Mouse (Mus musculus) liver, embryonic 14.5 days (tissue): ENCODE results near the gene Nexn. TPM values are rescaled to one million over a fixed set of nuclear protein-coding genes. Genes with fewer than 3 reads are reported as not detected.

Source experiments
- ATAC-seq: fragments of 200-750 bp; cut with Nextera tagmentation; 2 replicates; pipeline ENCODE4 v1.8.0; 2017; ENCODE audit warnings: moderate number of reproducible peaks, mild to moderate bottlenecking, moderate library complexity; ENCODE audit not compliant: insufficient read depth
- DNase-seq, 3 experiments: peaks; one replicate each; pipeline ENCODE4 v3.0.0-alpha.2; 2012 to 2013; ENCODE audit warnings: low read depth in 3 of 3, low spot score in 3 of 3
- H3K27ac ChIP-seq: fragments of 300-500 bp; sonication (generic); 2 replicates; pipeline ENCODE4 v1.5.1; 2014; ENCODE audit warnings: moderate library complexity, mild to moderate bottlenecking, control low read depth, inconsistent platforms
- H3K27me3 ChIP-seq: fragments of 300-500 bp; sonication (generic); 2 replicates; pipeline ENCODE4 v1.6.1; 2014; ENCODE audit warnings: mild to moderate bottlenecking, low read length, moderate library complexity; ENCODE audit not compliant: control insufficient read depth, insufficient read depth
- H3K36me3 ChIP-seq: fragments of 300-500 bp; sonication (generic); replicated peaks from 2 replicates; pipeline ENCODE4 v1.6.1; 2014; ENCODE audit warnings: low read depth; ENCODE audit not compliant: control insufficient read depth, insufficient read depth
- H3K4me1 ChIP-seq, 2 experiments: fragments of 200-500 bp in 1 of 2; fragments of 300-500 bp in 1 of 2; sonication (generic) in 1 of 2; replicated peaks; 2 replicates each; pipeline ENCODE4 v1.6.1; 2012 to 2014; ENCODE audit warnings: antibody characterized with exemption in 1 of 2, inconsistent platforms in 1 of 2, low read length in 1 of 2; ENCODE audit not compliant: control insufficient read depth in 2 of 2, insufficient read depth in 2 of 2
- H3K4me2 ChIP-seq: fragments of 300-500 bp; sonication (generic); 2 replicates; pipeline ENCODE4 v1.6.1; 2014; ENCODE audit warnings: low read depth, mild to moderate bottlenecking, control low read depth, moderate library complexity
- H3K4me3 ChIP-seq, 2 experiments: fragments of 200-500 bp in 1 of 2; fragments of 300-500 bp in 1 of 2; sonication (generic) in 1 of 2; 2 replicates each; pipeline ENCODE4 v1.5.1; 2012 to 2014; ENCODE audit warnings: low read depth in 2 of 2, low read length in 2 of 2, mild to moderate bottlenecking in 2 of 2, control low read depth in 1 of 2, inconsistent platforms in 1 of 2, moderate library complexity in 1 of 2; ENCODE audit not compliant: insufficient read depth in 1 of 2
- H3K9ac ChIP-seq: fragments of 300-500 bp; sonication (generic); replicated peaks from 2 replicates; pipeline ENCODE4 v1.6.1; 2014; ENCODE audit warnings: mild to moderate bottlenecking, control low read depth, moderate library complexity
- H3K9me3 ChIP-seq: fragments of 300-500 bp; sonication (generic); 2 replicates; pipeline ENCODE4 v1.6.1; 2016; ENCODE audit warnings: low read length, mixed read lengths; ENCODE audit not compliant: control insufficient read depth
- CTCF ChIP-seq: IDR thresholded peaks from 2 replicates; pipeline ENCODE4 v1.5.1; 2016; ENCODE audit warnings: antibody characterized with exemption, low read depth, control low read depth
- EP300 ChIP-seq: IDR thresholded peaks from 2 replicates; pipeline ENCODE4 v1.6.1; 2016; ENCODE audit warnings: antibody characterized with exemption, low read depth
- WGBS: fragments of 180-500 bp; shearing (Covaris S2); extraction: QIAGEN DNeasy Blood & Tissue Kit; methylation state at CpG from one replicate; pipeline ENCODE4 v1.1.7; 2014; ENCODE audit not compliant: insufficient replicate concordance; 5-methylcytosine and 5-hydroxymethylcytosine counted together
- polyA plus RNA-seq, 2 experiments: library from polyadenylated mRNA; depleted of rRNA in 1 of 2; stranded (reverse) in 1 of 2; unstranded in 1 of 2; fragments of >200 nt; fragmentation: Nextera tagmentation in 1 of 2; extraction: Ambion mirVana in 1 of 2; gene quantifications; 2 replicates each; pipeline versions ENCODE4 v1.2.1 to v1.2.3; 2012 to 2014

Nexn gene
- polyA plus RNA-seq, 2 experiments = 0.25 to 0.69 TPM

DNA sequence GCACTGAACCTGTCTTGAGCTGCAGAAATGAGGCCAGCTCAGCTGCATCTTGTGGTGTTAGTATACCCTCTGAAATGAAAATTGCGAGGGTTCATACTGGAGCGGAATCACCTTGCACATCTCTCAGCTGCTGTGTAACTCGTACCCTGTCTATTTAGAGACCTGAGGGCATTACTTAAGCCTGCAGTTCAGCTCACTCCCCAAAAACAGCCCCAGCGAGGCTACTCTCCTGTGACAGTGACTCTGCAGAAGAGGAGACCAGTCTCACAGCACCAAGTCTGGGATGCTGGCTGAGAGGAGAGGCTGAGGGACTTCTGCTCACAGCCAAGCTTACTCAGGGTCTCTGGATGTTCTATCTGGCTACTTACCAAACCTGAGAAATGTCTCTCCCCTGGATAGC lies 39.8 kb upstream of the Nexn start:
- H3K4me3 ChIP-seq = no peak overlapping the region
- no peak overlapping the region for H3K4me2 ChIP-seq
- ATAC-seq (no peak), DNase-seq (no peak)
- WGBS = 72% methylated on average over 4 of the region's 4 CpGs
- H3K9me3 ChIP-seq = no peaks in the 10 kb centered on the region
- H3K4me1 ChIP-seq = peaks cover 0 to 18% of the 10 kb centered on the region in 2 experiments; a peak in 3 of 4 replicates
- no peak overlapping the region for H3K9ac ChIP-seq
- TF ChIP-seq CTCF (no peak), EP300 (no peak)
- no peaks in the 10 kb centered on the region for H3K36me3 ChIP-seq
- no peaks in the 10 kb centered on the region for H3K27me3 ChIP-seq
- H3K27ac ChIP-seq = no peak overlapping the region

- 77% methylated on average over 8 of the region's 8 CpGs for WGBS
- no peak for DNase-seq
- no peak overlapping the region for H3K9ac ChIP-seq
- H3K36me3 ChIP-seq = no peaks in the 10 kb centered on the region
- peaks cover 0 to 18% of the 10 kb centered on the region in 2 experiments; a peak in 3 of 4 replicates for H3K4me1 ChIP-seq
- H3K4me3 ChIP-seq = no peak overlapping the region
- no peak overlapping the region for H3K27ac ChIP-seq
- no peaks in the 10 kb centered on the region for H3K27me3 ChIP-seq
- H3K9me3 ChIP-seq = no peaks in the 10 kb centered on the region
- TF ChIP-seq EP300 (no peak), CTCF (no peak)
- H3K4me2 ChIP-seq = no peak overlapping the region
- no peak for ATAC-seq
Measured at GRCm38 (mm10) chr3:152305080-152305479, 38.9 kb upstream of the Nexn start.

- TF ChIP-seq CTCF = no peak
- TF ChIP-seq EP300 = no peak
- H3K36me3 ChIP-seq = no peaks in the 10 kb centered on the region
- H3K4me3 ChIP-seq = no peak overlapping the region
- no peak for ATAC-seq
- no peaks in the 10 kb centered on the region for H3K27me3 ChIP-seq
- no peak overlapping the region for H3K27ac ChIP-seq
- 63% methylated on average over 6 of the region's 6 CpGs for WGBS
- no peak overlapping the region for H3K9ac ChIP-seq
- no peak overlapping the region for H3K4me2 ChIP-seq
- peaks cover 0 to 10% of the 10 kb centered on the region in 2 experiments; a peak in 3 of 4 replicates for H3K4me1 ChIP-seq
- H3K9me3 ChIP-seq = no peaks in the 10 kb centered on the region
- no peak for DNase-seq
Measured at GRCm38 (mm10) chr3:152304093-152304815, 38.1 kb upstream of the Nexn start.

- H3K36me3 ChIP-seq = no peaks in the 10 kb centered on the region
- no peak for TF ChIP-seq CTCF
- TF ChIP-seq EP300 = no peak
- no peak for ATAC-seq
Measured at GRCm38 (mm10) chr3:152302991-152303390, 36.8 kb upstream of the Nexn start.

DNA sequence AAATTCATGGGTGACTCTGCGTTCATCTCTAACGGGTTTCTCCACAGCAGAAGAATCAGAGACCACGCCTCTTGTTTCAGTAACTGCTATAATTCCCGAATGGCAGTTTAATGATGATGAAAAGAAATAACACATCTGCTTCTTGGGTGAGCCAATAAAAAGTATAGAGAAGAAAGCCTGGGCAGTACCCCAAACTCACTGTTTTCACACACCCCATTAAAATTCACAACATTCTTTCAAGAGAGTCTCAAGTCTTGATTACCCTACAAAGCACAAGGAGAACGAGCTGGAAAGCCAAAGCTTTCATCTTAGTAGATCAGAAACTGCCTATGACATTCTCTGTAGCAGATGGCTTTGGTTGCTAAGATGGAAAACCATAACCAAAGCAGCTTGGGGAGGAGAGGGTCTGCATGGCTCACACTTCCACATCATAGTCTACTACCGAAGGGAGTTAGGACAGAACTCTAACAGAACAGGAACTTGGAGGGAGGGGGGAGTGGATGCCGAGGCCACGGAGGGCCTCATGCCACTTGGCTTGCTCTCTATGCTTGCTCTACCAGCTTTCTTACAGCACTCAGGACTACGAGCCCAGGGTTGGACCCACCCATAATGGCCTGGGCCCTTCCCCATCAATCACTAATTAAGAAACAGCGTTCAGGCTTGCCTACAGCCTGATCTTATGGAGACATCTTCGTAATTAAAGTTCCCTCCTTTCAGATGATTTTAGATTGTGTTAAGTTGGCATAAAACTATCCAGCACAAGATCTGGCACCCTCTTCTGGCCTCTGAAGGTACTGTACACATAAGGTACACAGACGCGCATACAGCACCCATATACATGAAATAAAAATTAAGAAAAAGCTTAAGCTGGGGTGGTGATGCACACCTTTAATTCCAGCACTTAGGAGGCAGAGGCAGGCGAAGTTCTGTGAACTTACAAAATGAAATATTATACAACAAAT lies 34.5 kb upstream of the Nexn start:
- WGBS = 82% methylated on average over 14 of the region's 14 CpGs
- Histone ChIP-seq H3K36me3 (no peaks in the 10 kb centered on the region), H3K27me3 (no peaks in the 10 kb centered on the region), H3K9me3 (no peaks in the 10 kb centered on the region), H3K27ac (no peak overlapping the region), H3K4me2 (no peak overlapping the region), H3K9ac (no peak overlapping the region), H3K4me1 (no peaks in the 10 kb centered on the region), H3K4me3 (no peak overlapping the region)
- no peak for TF ChIP-seq CTCF
- no peak for TF ChIP-seq EP300
- DNase-seq = no peak
- no peak for ATAC-seq

More at GRCm38 (mm10) chr3:152302991-152303390, 36.8 kb upstream of the Nexn start:
- H3K4me1 ChIP-seq = 0 out of 4 replicates have a peak, but pooled peaks cover 0 to 2% of the 10 kb centered on the region in 2 experiments
- H3K4me3 ChIP-seq = no peak overlapping the region
- no peak for DNase-seq
- no peaks in the 10 kb centered on the region for H3K9me3 ChIP-seq
- no peaks in the 10 kb centered on the region for H3K27me3 ChIP-seq
- H3K4me2 ChIP-seq = no peak overlapping the region
- no peak overlapping the region for H3K9ac ChIP-seq
- WGBS = 76% methylated on average over 9 of the region's 9 CpGs
- no peak overlapping the region for H3K27ac ChIP-seq
